Mouse (Mus musculus) thymus, postnatal 10 days (tissue): ENCODE results near the gene Arhgap32.
"Not testable (repeated sequence)": the region's sequence is repeated elsewhere in the genome, so short reads cannot be mapped to it uniquely, and the experiment has no call there.

ENCODE experiments used
- DNase-seq, 2 experiments: peaks; one replicate each; pipeline ENCODE4 v3.0.0; 2021; ENCODE audit warnings: low spot score in 2 of 2

Gene Arhgap32

GRCm38 (mm10) chr9:32137697-32138426 lies 21.9 kb downstream of the Arhgap32 start:
- DNase-seq, result no peak

DNA sequence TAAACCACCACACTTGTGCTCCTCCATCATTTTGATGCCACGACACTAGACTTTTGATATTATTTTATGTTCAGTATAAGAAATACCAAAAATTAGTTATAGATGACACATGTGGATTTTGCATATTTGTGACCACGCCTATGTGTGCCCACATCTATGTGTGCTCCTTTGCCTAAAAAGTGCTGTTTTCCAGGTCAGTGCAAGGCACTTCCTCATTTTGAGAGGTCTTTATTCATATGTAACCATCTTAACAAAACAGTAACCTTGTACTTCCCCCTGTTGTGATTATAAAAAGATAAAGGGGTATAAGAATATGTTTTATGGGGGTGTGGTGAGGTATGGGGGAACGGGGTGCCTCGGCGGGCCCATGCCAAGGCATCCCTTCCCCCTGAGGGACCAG lies 22.7 kb downstream of the Arhgap32 start:
- no peak for DNase-seq

DNA sequence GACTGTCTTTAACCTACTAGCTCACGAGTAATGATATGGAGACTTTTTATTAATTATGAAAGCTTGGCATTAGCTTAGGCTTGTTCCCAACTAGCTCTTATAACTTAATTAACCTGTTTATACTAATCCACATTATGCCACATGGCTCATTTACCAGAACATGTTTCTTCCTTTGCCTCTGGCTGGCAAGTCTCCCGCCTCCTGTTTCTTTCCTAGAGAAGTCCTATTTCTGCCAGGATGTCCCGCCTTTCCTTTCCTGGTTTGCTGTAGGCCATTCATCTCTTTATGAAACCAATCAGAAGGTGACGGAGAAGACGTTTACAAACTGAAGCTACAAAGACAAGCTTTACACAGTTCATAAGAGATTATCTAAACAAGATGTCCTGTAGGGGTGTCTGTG lies 23.7 kb downstream of the Arhgap32 start:
- no peak for DNase-seq

GRCm38 (mm10) chr9:32142834-32143233 lies 26.9 kb downstream of the Arhgap32 start:
- DNase-seq, result no peak

GRCm38 (mm10) chr9:32143451-32143850 lies 27.5 kb downstream of the Arhgap32 start:
- DNase-seq, result no peak

DNA sequence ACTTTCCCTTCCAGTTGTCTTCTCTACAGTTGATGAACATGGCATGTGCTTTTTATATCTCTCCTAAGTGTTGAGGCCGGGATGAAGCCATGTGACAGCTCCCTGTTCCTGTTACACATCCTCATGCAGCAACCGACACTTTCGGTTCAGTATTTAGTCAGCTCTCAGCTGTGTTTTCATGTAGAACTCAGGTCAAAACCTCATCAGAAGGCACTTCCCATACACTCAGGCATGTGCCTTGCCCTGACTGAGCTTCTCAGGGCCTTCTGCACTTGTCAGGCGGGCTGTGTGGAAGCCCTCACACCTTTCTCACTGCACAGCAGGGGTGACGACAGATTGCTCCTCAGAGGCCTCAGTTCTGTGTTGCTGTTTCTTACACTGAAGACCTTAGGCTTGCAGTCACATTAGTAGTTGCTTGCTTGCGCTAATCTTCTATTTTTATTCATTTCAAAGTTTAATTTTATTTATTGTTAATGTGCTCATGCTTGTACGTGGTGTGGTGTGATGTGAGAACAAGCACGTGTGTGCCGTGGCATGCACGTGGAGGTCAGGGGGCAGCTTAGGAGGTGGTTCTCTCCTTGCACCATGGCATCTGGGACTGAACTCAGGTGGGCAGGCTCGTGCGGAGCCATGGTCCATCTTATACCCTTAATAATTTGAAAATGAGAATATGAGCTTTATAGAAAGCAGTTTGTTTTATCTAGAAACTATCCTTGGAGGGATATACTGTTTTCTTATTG lies 30.5 kb downstream of the Arhgap32 start:
- DNase-seq, result peak in 1 of 2 experiments; percentile 26

GRCm38 (mm10) chr9:32149241-32149640 lies 33.3 kb downstream of the Arhgap32 start:
- DNase-seq, result no peak

DNA sequence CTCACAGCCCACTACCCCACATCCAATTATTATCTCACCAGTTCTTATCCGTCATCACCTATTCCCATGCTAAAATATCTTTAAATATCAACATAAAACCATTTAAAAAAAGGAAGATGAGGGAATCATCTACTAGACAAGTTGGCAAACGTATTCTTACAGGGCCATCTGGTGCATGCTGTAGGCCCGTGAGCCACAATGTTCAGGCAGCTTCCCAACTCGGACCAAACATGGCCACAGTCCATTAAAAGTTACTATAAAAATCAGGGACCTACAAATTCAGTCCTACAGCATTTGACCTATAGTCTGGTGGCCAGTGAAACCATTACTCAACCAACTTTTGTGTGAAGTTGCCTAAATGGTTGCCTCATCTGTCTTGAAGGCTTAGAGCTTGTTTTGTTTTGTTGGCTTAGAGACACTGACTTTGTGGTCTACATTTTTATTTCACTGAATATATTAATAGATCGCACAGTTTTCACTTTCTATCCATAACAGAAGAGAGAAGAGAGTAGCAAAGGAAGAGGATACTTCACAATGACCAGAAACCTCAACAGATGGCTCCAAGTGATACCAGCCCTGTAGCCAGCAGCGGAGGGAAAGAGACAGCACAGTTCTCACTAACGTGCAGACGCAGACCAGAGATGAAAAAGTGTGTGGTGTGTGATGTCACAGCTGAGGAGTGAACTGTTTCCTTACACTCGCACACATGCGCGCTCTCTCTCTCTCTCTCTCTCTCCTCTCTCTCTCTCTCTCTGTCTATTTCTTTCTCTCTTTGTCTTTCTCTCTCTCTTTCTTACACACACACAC lies 34.1 kb downstream of the Arhgap32 start:
- DNase-seq, result peak in 1 of 2 experiments; percentile 22

DNA sequence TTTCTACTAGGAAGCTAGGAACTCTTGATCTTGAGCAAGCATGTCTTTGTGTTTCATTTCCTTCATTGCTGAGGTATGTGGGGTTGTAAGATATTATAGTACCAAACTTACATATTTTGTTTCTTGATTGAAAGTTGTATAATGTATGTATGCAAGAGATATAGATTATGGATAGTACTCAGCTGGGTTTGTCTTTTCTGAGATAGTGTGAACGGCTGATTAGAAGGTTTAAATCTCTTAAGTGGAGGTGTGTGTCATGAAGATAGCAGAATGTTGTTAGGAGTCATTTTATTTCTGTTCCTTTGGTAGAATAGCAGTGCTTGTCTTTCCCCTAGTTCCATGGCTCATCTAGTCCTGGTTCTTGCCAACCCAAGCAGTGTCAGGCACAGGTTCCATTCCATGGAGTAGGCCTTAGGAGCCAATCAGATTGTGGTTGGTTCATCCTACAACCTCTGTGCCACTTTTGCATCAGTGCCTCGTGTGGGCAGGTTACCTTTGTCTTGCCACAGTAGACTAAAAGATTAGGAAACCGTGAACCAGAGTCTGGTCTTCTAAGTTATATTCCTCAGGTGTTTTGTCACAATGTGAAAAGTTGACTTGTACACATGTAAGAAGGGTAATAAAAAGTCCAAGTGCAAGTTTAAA lies 38.9 kb downstream of the Arhgap32 start:
- DNase-seq, result no peak

DNA sequence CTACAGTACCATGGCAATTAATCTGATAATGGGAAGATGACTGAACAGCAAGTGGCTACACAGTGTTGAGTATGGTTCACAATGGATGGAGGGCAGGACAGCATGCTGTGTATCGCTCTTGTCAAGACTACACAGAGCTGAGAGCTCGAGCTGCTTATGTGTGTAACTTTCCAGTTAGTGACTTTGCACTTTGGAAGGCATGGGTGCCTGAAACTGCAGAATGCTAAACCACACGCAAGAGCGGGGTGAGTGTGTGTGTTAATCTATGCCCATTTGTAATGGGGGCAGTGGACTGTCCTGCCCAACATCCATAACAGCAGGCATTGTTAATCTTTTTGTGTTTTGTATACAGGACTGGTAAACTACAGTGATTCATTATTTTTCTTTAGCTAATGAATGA lies 40.8 kb downstream of the Arhgap32 start:
- no peak for DNase-seq

- no peak for DNase-seq
These were observed 41.3 kb downstream of the Arhgap32 start for GRCm38 (mm10) chr9:32157201-32157600.

GRCm38 (mm10) chr9:32158837-32159543 lies 43.1 kb downstream of the Arhgap32 start:
- peak; percentile 28 to 74 for DNase-seq

- no peak for DNase-seq
These were observed 43.8 kb downstream of the Arhgap32 start for GRCm38 (mm10) chr9:32159724-32160123.

- DNase-seq, result no peak
These were observed 46.9 kb downstream of the Arhgap32 start for GRCm38 (mm10) chr9:32162792-32163191.

DNA sequence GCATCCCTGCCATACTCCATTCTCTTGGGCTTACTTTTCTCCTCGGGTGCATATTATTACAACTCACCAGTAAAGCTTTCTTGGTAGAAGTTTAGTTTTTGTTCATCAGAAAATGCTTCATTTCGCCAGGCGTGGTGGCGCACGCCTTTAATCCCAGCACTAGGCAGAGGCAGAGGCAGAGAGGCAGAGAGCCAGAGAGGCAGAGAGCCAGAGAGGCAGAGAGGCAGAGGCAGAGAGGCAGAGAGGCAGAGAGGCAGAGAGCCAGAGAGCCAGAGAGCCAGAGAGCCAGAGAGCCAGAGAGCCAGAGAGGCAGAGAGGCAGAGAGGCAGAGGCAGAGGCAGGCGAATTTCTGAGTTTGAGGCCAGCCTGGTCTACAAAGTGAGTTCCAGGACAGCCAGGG lies 47.9 kb downstream of the Arhgap32 start:
- DNase-seq, result not testable (repeated sequence)

DNA sequence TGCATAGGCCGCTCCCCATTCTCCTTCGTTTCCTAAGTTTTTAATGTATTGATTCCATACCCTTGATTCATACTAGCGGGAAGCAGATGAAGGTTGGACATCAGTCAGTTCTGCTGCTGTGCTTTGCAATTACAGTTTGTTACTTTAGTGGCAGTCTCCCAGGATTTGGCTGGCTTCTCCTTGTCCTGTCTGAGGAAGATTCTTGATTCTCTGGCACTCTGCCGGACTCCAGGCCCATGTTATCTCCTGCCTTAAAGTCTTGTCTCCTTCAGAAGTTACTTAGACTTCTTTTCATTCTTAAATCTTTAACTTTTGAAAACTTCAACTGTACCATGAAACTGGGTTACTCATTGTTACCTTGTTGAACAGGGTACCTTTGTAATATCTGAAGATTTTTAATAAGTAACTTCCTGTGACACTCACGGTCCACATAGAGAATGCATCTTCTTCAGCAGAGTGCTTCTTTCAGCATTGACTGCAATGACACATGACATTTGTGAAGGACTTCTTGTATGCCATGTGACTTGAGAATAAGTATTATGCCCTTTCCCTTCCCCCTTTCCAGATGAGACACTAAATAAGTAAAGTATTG lies 52.7 kb downstream of the Arhgap32 start:
- no peak for DNase-seq

DNA sequence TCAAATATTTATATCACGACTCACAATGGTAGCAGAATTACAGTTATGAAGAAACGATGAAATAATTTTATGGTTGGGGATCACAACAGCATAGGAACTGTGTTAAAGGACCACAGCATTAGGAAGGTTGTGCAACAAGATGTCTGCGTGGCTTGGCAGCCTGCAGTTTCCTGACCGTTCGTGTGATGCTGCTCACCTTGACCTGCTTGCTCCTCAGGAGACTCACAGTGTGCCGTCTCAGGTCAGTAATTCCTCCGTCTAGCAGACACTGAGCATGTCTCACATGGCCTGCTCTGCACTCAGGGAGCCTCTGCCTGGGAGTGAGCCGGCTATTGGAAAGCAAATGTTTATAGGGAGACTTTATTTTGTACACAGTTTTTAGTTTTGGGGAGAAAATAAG lies 54.8 kb downstream of the Arhgap32 start:
- no peak for DNase-seq

DNA sequence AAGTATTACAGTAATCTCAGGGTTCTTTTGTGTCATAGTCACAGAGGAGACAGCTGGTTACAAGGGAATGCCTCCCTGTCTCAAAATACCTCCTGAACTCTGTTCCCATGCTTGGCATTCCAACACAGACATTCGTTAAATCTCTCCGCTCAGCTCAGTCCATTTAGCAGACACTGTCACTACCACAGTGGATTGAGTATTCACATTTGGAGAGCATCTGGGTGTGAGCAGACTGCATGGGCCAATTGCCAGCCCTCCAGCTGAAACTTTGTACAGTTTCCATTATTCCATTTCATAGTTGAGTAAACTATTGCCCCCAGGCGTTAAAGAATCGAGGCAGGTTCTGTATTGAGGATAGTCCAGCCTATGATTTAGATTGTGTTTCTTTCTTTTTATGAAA lies 60.7 kb downstream of the Arhgap32 start:
- no peak for DNase-seq

DNA sequence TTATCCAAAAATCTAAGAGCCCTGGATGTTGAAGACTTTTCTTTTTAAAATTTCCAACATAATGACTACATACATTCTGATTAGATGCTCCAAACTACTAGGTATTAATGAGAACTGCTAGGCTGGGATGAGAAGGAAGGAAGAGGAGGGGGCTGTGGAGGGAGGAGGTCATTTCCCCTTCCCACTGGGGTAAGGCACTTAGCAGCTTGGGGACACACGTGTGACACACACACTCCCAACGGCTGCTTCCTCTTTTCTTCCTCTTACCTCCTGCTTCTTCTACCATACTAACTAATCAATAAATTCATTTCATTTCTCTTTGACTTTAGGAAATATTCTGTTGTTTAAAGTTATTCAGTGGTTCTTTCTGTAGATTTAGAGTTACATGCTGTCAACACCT lies 65.2 kb downstream of the Arhgap32 start:
- no peak for DNase-seq

- no peak for DNase-seq
These were observed 70.6 kb downstream of the Arhgap32 start for GRCm38 (mm10) chr9:32186489-32186888.
